Mouse (Mus musculus): ENCODE results near the gene Desi1. TPM values are rescaled to one million over a fixed set of nuclear protein-coding genes. Genes with fewer than 3 reads are reported as not detected.

Desi1 gene
- polyA plus RNA-seq, 1 experiment from 2014 or later: 18.6 TPM

DNA sequence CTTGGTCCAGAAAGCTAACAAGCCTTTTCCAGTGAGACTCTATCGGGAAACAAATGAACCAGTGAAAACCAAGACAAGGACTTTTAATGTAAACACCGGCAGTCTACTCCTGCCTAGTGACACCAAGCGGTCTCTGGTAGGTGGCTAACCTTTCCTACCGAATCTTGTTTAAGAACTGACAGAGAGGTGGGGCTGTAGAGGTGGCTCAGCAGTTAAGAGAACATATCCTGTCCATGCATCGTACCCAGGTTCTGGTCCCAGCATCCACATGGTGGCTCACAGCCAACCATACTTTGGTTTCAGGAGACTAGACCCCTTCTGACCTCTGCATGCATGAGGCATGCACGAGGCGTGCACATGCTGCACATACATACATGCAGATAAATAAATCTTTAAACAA lies 6.4 kb downstream of the Desi1 start:
- Histone ChIP-seq H3K4me3 (replicated peaks; ENCODE audit: low read length) (no peak overlapping the region), H3K4me2 (ENCODE audit: low read depth, low read length) (no peak overlapping the region), H3K9ac (ENCODE audit: low read length) (no peak overlapping the region), H3K27me3 (ENCODE audit: control insufficient read depth, insufficient read depth, low read length) (no peaks in the 10 kb centered on the region), H3K27ac (ENCODE audit: low read length) (no peak overlapping the region), H3K36me3 (ENCODE audit: control insufficient read depth, insufficient read depth, low read length) (peaks cover 35% of the 10 kb centered on the region), H3K9me3 (replicated peaks; ENCODE audit: control insufficient read depth, low read length) (no peaks in the 10 kb centered on the region), H3K4me1 (ENCODE audit: control insufficient read depth, insufficient read depth, low read length) (no peaks in the 10 kb centered on the region)
- 83% methylated on average over 7 of the region's 7 CpGs for WGBS
- no peak for ATAC-seq (ENCODE audit: insufficient read depth, low FRiP score)

GRCm38 (mm10) chr15:82023965-82024635 lies 9.6 kb downstream of the Desi1 start:
- Histone ChIP-seq H3K4me2 (ENCODE audit: low read depth, low read length) (no peak overlapping the region), H3K4me1 (ENCODE audit: control insufficient read depth, insufficient read depth, low read length) (no peaks in the 10 kb centered on the region), H3K4me3 (replicated peaks; ENCODE audit: low read length) (no peak overlapping the region), H3K9me3 (replicated peaks; ENCODE audit: control insufficient read depth, low read length) (no peaks in the 10 kb centered on the region), H3K27ac (ENCODE audit: low read length) (no peak overlapping the region), H3K27me3 (ENCODE audit: control insufficient read depth, insufficient read depth, low read length) (no peaks in the 10 kb centered on the region), H3K9ac (ENCODE audit: low read length) (no peak overlapping the region), H3K36me3 (ENCODE audit: control insufficient read depth, insufficient read depth, low read length) (peaks cover 32% of the 10 kb centered on the region)
- ATAC-seq (ENCODE audit: insufficient read depth, low FRiP score): no peak
- 80% methylated on average over 6 of the region's 6 CpGs for WGBS

DNA sequence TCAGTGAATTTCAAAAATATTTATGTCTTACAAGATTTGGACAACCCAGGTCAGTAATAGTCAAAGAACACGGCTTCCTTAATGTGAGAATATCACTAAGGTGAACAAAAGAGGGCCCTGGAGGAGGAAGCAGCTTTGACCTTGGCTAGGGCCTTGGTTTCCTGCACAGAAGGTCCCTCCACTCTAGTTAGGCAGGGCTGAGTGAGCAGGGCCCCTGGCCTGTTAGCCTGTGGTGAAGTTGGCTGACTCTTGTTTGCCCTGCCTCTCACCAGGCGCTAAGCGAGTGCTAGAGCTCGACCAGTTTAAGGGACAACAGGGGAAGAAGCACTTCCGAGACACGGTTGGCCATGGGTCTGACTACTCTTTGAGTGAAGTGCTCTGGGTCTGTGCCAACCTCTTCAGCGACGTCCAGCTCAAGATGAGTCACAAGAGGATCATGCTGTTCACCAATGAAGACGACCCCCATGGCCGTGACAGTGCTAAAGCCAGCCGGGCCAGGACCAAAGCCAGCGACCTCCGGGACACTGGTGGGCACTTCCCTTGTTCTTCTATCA lies 11.1 kb downstream of the Desi1 start:
- 77% methylated on average over 13 of the region's 13 CpGs for WGBS
- Histone ChIP-seq H3K4me3 (replicated peaks; ENCODE audit: low read length) (no peak overlapping the region), H3K36me3 (ENCODE audit: control insufficient read depth, insufficient read depth, low read length) (peaks cover 29% of the 10 kb centered on the region), H3K27ac (ENCODE audit: low read length) (no peak overlapping the region), H3K27me3 (ENCODE audit: control insufficient read depth, insufficient read depth, low read length) (no peaks in the 10 kb centered on the region), H3K9me3 (replicated peaks; ENCODE audit: control insufficient read depth, low read length) (no peaks in the 10 kb centered on the region), H3K4me2 (ENCODE audit: low read depth, low read length) (no peak overlapping the region), H3K4me1 (ENCODE audit: control insufficient read depth, insufficient read depth, low read length) (no peaks in the 10 kb centered on the region), H3K9ac (ENCODE audit: low read length) (no peak overlapping the region)
- no peak for ATAC-seq (ENCODE audit: insufficient read depth, low FRiP score)

DNA sequence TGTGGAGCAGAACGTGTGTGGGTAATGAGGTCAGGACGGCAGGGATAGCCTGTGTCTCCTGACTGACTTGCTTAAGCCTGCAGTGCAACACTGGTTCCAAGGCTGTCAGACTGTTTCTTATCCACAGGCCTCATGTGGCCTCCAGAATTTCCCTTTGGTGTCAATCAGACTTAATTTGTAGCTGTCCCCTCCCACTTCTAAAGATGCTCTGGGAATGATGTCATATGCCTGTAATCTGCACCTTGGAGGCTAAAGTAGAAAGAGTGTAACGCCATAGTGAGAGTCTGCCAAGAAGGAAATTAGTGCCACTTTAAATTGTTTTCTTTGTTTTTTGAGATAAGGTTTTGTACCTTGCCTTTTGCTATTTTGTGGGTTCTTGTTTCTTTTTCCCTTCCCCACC lies 14.4 kb downstream of the Desi1 start:
- Histone ChIP-seq H3K9me3 (replicated peaks; ENCODE audit: control insufficient read depth, low read length) (no peaks in the 10 kb centered on the region), H3K9ac (ENCODE audit: low read length) (no peak overlapping the region), H3K4me1 (ENCODE audit: control insufficient read depth, insufficient read depth, low read length) (peaks cover 14% of the 10 kb centered on the region), H3K36me3 (ENCODE audit: control insufficient read depth, insufficient read depth, low read length) (peaks cover 9% of the 10 kb centered on the region; the same call in 1 of the 2 replicates), H3K27me3 (ENCODE audit: control insufficient read depth, insufficient read depth, low read length) (no peaks in the 10 kb centered on the region), H3K4me2 (ENCODE audit: low read depth, low read length) (no peak overlapping the region), H3K4me3 (replicated peaks; ENCODE audit: low read length) (no peak overlapping the region), H3K27ac (ENCODE audit: low read length) (no peak overlapping the region)
- 89% methylated on average over 3 of the region's 3 CpGs for WGBS
- ATAC-seq (ENCODE audit: insufficient read depth, low FRiP score): no peak

DNA sequence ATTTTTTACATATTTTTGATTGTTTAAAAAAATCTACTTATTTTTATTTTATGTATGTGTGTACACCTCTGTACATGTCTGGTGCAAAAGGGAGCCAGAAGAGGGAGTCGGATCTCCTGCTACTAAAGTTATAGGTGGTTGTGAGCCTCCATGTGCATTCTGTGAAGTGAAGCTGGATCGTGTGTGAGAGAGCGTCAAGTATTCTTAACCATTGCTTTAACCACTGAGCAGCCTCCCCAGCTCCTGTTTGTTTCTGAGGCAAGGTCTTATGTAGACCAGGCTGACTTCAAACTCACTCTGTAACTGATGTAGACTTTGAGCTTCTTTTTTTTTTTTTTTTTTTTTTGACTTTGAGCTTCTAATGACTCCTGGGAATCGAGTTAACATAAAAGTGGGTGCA lies 16.2 kb downstream of the Desi1 start:
- no peaks in the 10 kb centered on the region for H3K27me3 ChIP-seq (ENCODE audit: control insufficient read depth, insufficient read depth, low read length)
- H3K9ac ChIP-seq (ENCODE audit: low read length): no peak overlapping the region
- no peak overlapping the region for H3K27ac ChIP-seq (ENCODE audit: low read length)
- no peaks in the 10 kb centered on the region for H3K9me3 ChIP-seq (replicated peaks; ENCODE audit: control insufficient read depth, low read length)
- no peak overlapping the region for H3K4me3 ChIP-seq (replicated peaks; ENCODE audit: low read length)
- 64% methylated on average over 4 of the region's 4 CpGs for WGBS
- H3K4me2 ChIP-seq (ENCODE audit: low read depth, low read length): no peak overlapping the region
- no peaks in the 10 kb centered on the region for H3K36me3 ChIP-seq (ENCODE audit: control insufficient read depth, insufficient read depth, low read length)
- H3K4me1 ChIP-seq (ENCODE audit: control insufficient read depth, insufficient read depth, low read length): peaks cover 17% of the 10 kb centered on the region
- ATAC-seq (ENCODE audit: insufficient read depth, low FRiP score): no peak

DNA sequence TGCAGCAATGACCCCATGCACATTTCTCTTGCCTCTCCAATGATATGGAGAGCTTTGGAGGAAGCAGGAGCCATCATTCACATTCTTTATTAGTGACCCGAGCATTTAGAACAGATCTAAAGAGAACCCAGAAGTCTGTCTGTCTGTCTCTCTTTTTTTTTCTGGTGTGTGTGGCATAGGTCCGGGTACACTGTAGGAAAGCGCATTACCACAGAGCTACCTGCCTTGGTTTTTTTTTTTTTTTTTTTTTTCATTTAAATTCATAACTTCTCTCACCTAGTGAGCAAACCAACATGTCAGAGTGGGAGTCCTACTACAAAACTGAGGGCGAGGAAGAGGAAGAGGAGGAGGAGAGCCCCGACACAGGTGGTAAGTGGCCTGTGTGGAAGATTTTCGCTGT lies 16.8 kb downstream of the Desi1 start:
- peak overlapping the region; percentile 14 for H3K27ac ChIP-seq (ENCODE audit: low read length)
- peak overlapping the region; percentile 98 for H3K4me3 ChIP-seq (replicated peaks; ENCODE audit: low read length)
- no peaks in the 10 kb centered on the region for H3K36me3 ChIP-seq (ENCODE audit: control insufficient read depth, insufficient read depth, low read length)
- no peaks in the 10 kb centered on the region for H3K27me3 ChIP-seq (ENCODE audit: control insufficient read depth, insufficient read depth, low read length)
- H3K4me1 ChIP-seq (ENCODE audit: control insufficient read depth, insufficient read depth, low read length): peaks cover 17% of the 10 kb centered on the region
- no peak for ATAC-seq (ENCODE audit: insufficient read depth, low FRiP score)
- H3K9ac ChIP-seq (ENCODE audit: low read length): peak overlapping the region; percentile 76
- peak overlapping the region; percentile 74 for H3K4me2 ChIP-seq (ENCODE audit: low read depth, low read length)
- no peaks in the 10 kb centered on the region for H3K9me3 ChIP-seq (replicated peaks; ENCODE audit: control insufficient read depth, low read length)
- 12% methylated on average over 6 of the region's 6 CpGs for WGBS

DNA sequence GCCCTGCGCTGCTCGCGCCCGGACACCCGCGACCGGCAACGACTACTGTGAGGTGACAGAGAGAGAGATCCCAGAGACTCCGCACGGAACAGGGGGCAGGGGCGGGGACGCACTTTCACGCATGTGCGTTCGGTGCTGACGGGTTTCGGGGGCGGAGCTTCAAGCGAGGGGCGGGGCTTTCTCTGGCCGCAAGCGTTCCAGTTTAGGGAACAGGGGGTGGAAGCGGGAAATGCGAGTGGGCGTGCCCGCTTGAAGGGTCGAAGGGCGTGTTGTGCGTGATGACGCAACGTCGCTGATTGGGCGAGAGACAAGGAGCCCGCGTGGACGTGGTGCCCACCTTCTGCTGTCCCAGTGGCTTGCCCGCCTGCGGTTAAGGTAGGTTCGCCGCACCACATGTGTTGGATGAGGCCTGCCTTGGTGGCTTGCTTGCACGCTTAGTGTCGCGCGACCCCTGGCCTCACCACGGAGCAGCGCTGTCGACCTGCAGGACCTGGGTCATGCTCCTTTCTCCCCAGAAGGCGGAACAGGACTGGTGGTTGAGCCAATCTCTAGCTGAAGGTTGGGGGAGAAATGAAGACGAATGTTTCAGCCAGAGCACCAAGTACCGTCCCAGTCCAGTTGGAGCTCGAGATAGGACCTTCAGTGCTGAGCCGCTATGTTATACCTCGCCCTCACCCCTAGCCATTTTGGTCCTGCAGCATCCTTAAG lies 17.4 kb downstream of the Desi1 start:
- no peaks in the 10 kb centered on the region for H3K27me3 ChIP-seq (ENCODE audit: control insufficient read depth, insufficient read depth, low read length)
- peaks cover 17% of the 10 kb centered on the region for H3K4me1 ChIP-seq (ENCODE audit: control insufficient read depth, insufficient read depth, low read length)
- H3K4me3 ChIP-seq (replicated peaks; ENCODE audit: low read length): peak overlapping the region; percentile 98
- no peaks in the 10 kb centered on the region for H3K9me3 ChIP-seq (replicated peaks; ENCODE audit: control insufficient read depth, low read length)
- H3K4me2 ChIP-seq (ENCODE audit: low read depth, low read length): peak overlapping the region; percentile 88
- no peaks in the 10 kb centered on the region for H3K36me3 ChIP-seq (ENCODE audit: control insufficient read depth, insufficient read depth, low read length)
- peak; percentile 97 for ATAC-seq (ENCODE audit: insufficient read depth, low FRiP score)
- peak overlapping the region; percentile 86 for H3K27ac ChIP-seq (ENCODE audit: low read length)
- under 1% methylated on average over 53 of the region's 53 CpGs for WGBS
- peak overlapping the region; percentile 92 for H3K9ac ChIP-seq (ENCODE audit: low read length)

DNA sequence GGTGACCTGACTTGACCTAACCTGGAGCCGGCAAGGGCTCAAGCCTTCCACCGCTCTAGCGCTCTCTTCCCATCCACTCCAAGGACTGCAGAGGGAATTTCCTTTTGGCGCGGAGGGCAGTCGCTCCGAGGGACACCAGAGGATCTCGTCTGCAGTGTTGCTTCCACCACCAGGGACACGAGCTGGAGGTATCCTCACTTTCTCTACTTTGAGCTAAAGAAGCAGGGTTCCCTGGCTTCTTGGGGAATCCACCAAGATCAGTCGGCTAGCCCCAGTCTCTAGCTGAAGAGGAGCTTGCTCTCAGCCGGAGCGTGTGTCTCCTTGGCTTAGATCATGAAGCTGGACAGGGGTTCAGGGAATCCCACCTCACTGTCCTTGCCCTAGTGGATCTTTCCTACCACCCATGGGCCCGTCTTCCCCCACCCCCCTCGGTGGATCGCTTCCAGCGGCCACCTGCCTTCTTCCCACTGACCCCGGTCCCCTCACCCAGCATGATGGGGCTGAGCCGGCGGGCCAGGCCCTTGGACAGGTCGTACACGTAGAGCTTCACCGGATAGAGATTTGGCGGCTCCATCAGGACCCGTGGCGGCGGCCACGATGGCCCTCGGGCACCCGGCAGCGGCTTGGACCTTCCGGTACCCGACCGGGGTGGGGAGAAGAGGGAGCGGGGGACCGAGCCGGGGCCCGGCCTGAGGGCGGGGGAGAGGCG lies 18.1 kb downstream of the Desi1 start:
- Histone ChIP-seq H3K9me3 (replicated peaks; ENCODE audit: control insufficient read depth, low read length) (no peaks in the 10 kb centered on the region), H3K9ac (ENCODE audit: low read length) (peak overlapping the region; percentile 92), H3K27ac (ENCODE audit: low read length) (peak overlapping the region; percentile 86), H3K4me3 (replicated peaks; ENCODE audit: low read length) (peak overlapping the region; percentile 98), H3K36me3 (ENCODE audit: control insufficient read depth, insufficient read depth, low read length) (no peaks in the 10 kb centered on the region), H3K27me3 (ENCODE audit: control insufficient read depth, insufficient read depth, low read length) (no peaks in the 10 kb centered on the region), H3K4me2 (ENCODE audit: low read depth, low read length) (peak overlapping the region; percentile 88), H3K4me1 (ENCODE audit: control insufficient read depth, insufficient read depth, low read length) (peaks cover 17% of the 10 kb centered on the region)
- no peak; the same call in 1 of the 2 replicates for ATAC-seq (ENCODE audit: insufficient read depth, low FRiP score)
- WGBS: under 1% methylated on average over 39 of the region's 39 CpGs

All from stomach, embryonic 16.5 days (tissue).